Mouse (Mus musculus): ENCODE data around the gene Myo18a. TPM values are rescaled to one million over a fixed set of nuclear protein-coding genes. Genes with fewer than 3 reads are reported as not detected.

The Myo18a gene
- polyA plus RNA-seq, 1 experiment from 2014 or later = 29.5 TPM

- Histone ChIP-seq H3K9me3 (replicated peaks) (no peaks in the 10 kb centered on the region), H3K27me3 (ENCODE audit: low read depth, poor library complexity, severe bottlenecking) (peaks cover 56% of the 10 kb centered on the region), H3K4me3 (no peak overlapping the region), H3K36me3 (peaks cover 66% of the 10 kb centered on the region), H3K4me1 (peaks cover 26% of the 10 kb centered on the region), H3K27ac (no peak overlapping the region; the same call in 1 of the 2 replicates)
- DNase-seq (ENCODE audit: low spot score) = no peak
- 69% methylated on average over 5 of the region's 5 CpGs for WGBS
Observed at GRCm38 (mm10) chr11:77836290-77836689, 73.2 kb downstream of the Myo18a start.

GRCm38 (mm10) chr11:77836751-77837150 lies 73.7 kb downstream of the Myo18a start:
- no peak overlapping the region for H3K4me3 ChIP-seq
- H3K9me3 ChIP-seq (replicated peaks) = no peaks in the 10 kb centered on the region
- no peak overlapping the region; the same call in 1 of the 2 replicates for H3K27ac ChIP-seq
- H3K36me3 ChIP-seq = peaks cover 71% of the 10 kb centered on the region
- no peak for DNase-seq (ENCODE audit: low spot score)
- WGBS = 65% methylated on average over 4 of the region's 4 CpGs
- H3K4me1 ChIP-seq = peaks cover 31% of the 10 kb centered on the region
- H3K27me3 ChIP-seq (ENCODE audit: low read depth, poor library complexity, severe bottlenecking) = peaks cover 60% of the 10 kb centered on the region

GRCm38 (mm10) chr11:77837856-77838255 lies 74.8 kb downstream of the Myo18a start:
- H3K9me3 ChIP-seq (replicated peaks) = no peaks in the 10 kb centered on the region
- 69% methylated on average over 5 of the region's 5 CpGs for WGBS
- peaks cover 71% of the 10 kb centered on the region for H3K27me3 ChIP-seq (ENCODE audit: low read depth, poor library complexity, severe bottlenecking)
- DNase-seq (ENCODE audit: low spot score) = no peak
- H3K36me3 ChIP-seq = peaks cover 73% of the 10 kb centered on the region
- H3K4me3 ChIP-seq = no peak overlapping the region
- no peak overlapping the region for H3K27ac ChIP-seq
- peaks cover 37% of the 10 kb centered on the region for H3K4me1 ChIP-seq

- Histone ChIP-seq H3K9me3 (replicated peaks) (no peaks in the 10 kb centered on the region), H3K4me3 (no peak overlapping the region), H3K27ac (no peak overlapping the region), H3K36me3 (peaks cover 77% of the 10 kb centered on the region), H3K27me3 (ENCODE audit: low read depth, poor library complexity, severe bottlenecking) (peaks cover 94% of the 10 kb centered on the region), H3K4me1 (peaks cover 51% of the 10 kb centered on the region)
- WGBS = 74% methylated on average over 16 of the region's 16 CpGs
- DNase-seq (ENCODE audit: low spot score) = no peak
Observed at GRCm38 (mm10) chr11:77840523-77841245, 77.6 kb downstream of the Myo18a start.

GRCm38 (mm10) chr11:77843068-77843905 lies 80.2 kb downstream of the Myo18a start:
- Histone ChIP-seq H3K27ac (no peak overlapping the region), H3K4me3 (no peak overlapping the region), H3K36me3 (peaks cover 82% of the 10 kb centered on the region), H3K27me3 (ENCODE audit: low read depth, poor library complexity, severe bottlenecking) (peaks cover 99% of the 10 kb centered on the region), H3K4me1 (peaks cover 49% of the 10 kb centered on the region), H3K9me3 (replicated peaks) (no peaks in the 10 kb centered on the region)
- 86% methylated on average over 21 of the region's 21 CpGs for WGBS
- no peak for DNase-seq (ENCODE audit: low spot score)

- Histone ChIP-seq H3K27me3 (ENCODE audit: low read depth, poor library complexity, severe bottlenecking) (peaks cover 99% of the 10 kb centered on the region), H3K27ac (no peak overlapping the region), H3K4me1 (peaks cover 54% of the 10 kb centered on the region), H3K4me3 (no peak overlapping the region), H3K36me3 (peaks cover 86% of the 10 kb centered on the region), H3K9me3 (replicated peaks) (no peaks in the 10 kb centered on the region)
- 67% methylated on average over 4 of the region's 4 CpGs for WGBS
- no peak for DNase-seq (ENCODE audit: low spot score)
Observed at GRCm38 (mm10) chr11:77843906-77844200, 80.8 kb downstream of the Myo18a start.

GRCm38 (mm10) chr11:77847599-77848128 lies 84.6 kb downstream of the Myo18a start:
- Histone ChIP-seq H3K4me3 (no peak overlapping the region), H3K4me1 (peaks cover 44% of the 10 kb centered on the region), H3K36me3 (peaks cover 94% of the 10 kb centered on the region), H3K9me3 (replicated peaks) (no peaks in the 10 kb centered on the region), H3K27me3 (ENCODE audit: low read depth, poor library complexity, severe bottlenecking) (peaks cover 98% of the 10 kb centered on the region), H3K27ac (no peak overlapping the region)
- 56% methylated on average over 9 of the region's 9 CpGs for WGBS
- DNase-seq (ENCODE audit: low spot score) = no peak

GRCm38 (mm10) chr11:77848131-77848530 lies 85.1 kb downstream of the Myo18a start:
- 24% methylated on average over 5 of the region's 5 CpGs for WGBS
- Histone ChIP-seq H3K4me1 (peaks cover 44% of the 10 kb centered on the region), H3K9me3 (replicated peaks) (no peaks in the 10 kb centered on the region), H3K27ac (no peak overlapping the region), H3K36me3 (peaks cover 93% of the 10 kb centered on the region), H3K27me3 (ENCODE audit: low read depth, poor library complexity, severe bottlenecking) (peaks cover 97% of the 10 kb centered on the region), H3K4me3 (no peak overlapping the region)
- no peak for DNase-seq (ENCODE audit: low spot score)

- Histone ChIP-seq H3K4me3 (no peak overlapping the region), H3K27me3 (ENCODE audit: low read depth, poor library complexity, severe bottlenecking) (peaks cover 97% of the 10 kb centered on the region), H3K27ac (no peak overlapping the region), H3K9me3 (replicated peaks) (no peaks in the 10 kb centered on the region), H3K36me3 (peaks cover 93% of the 10 kb centered on the region), H3K4me1 (peaks cover 39% of the 10 kb centered on the region)
- no peak for DNase-seq (ENCODE audit: low spot score)
- WGBS = 79% methylated on average over 7 of the region's 7 CpGs
Observed at GRCm38 (mm10) chr11:77849151-77849550, 86.1 kb downstream of the Myo18a start.

GRCm38 (mm10) chr11:77850401-77851244 lies 87.6 kb downstream of the Myo18a start:
- no peak for DNase-seq (ENCODE audit: low spot score)
- 42% methylated on average over 24 of the region's 24 CpGs for WGBS
- Histone ChIP-seq H3K27ac (no peak overlapping the region), H3K27me3 (ENCODE audit: low read depth, poor library complexity, severe bottlenecking) (peaks cover 92% of the 10 kb centered on the region), H3K9me3 (replicated peaks) (no peaks in the 10 kb centered on the region), H3K36me3 (peaks cover 88% of the 10 kb centered on the region), H3K4me1 (peaks cover 50% of the 10 kb centered on the region), H3K4me3 (0 out of 2 replicates have a peak overlapping the region, but pooled peaks have one; percentile 3)

- Histone ChIP-seq H3K9me3 (replicated peaks) (no peaks in the 10 kb centered on the region), H3K4me1 (peaks cover 58% of the 10 kb centered on the region), H3K36me3 (peaks cover 79% of the 10 kb centered on the region), H3K4me3 (no peak overlapping the region), H3K27ac (no peak overlapping the region), H3K27me3 (ENCODE audit: low read depth, poor library complexity, severe bottlenecking) (peaks cover 84% of the 10 kb centered on the region)
- 70% methylated on average over 6 of the region's 6 CpGs for WGBS
- DNase-seq (ENCODE audit: low spot score) = no peak
Observed at GRCm38 (mm10) chr11:77851483-77852010, 88.5 kb downstream of the Myo18a start.

- Histone ChIP-seq H3K27me3 (ENCODE audit: low read depth, poor library complexity, severe bottlenecking) (peaks cover 84% of the 10 kb centered on the region), H3K9me3 (replicated peaks) (no peaks in the 10 kb centered on the region), H3K4me1 (peaks cover 62% of the 10 kb centered on the region), H3K4me3 (no peak overlapping the region), H3K36me3 (peaks cover 73% of the 10 kb centered on the region), H3K27ac (no peak overlapping the region)
- no peak for DNase-seq (ENCODE audit: low spot score)
- 57% methylated on average over 3 of the region's 3 CpGs for WGBS
Observed at GRCm38 (mm10) chr11:77852195-77852594, 89.1 kb downstream of the Myo18a start.

All from limb, embryonic 10.5 days (tissue).